Mouse (Mus musculus) G1E-ER4 (cell line): ENCODE results near the gene Gan. TPM values are rescaled to one million over a fixed set of nuclear protein-coding genes. Genes with fewer than 3 reads are reported as not detected.

Experiments used
- GATA1 ChIP-seq: IDR thresholded peaks from one replicate; pipeline ENCODE4 v1.8.0; 2012; ENCODE audit warnings: low read length, inconsistent platforms
- polyA plus RNA-seq: library from polyadenylated mRNA; stranded (reverse); fragments of >175 nt; gene quantifications from 2 replicates; pipeline ENCODE4 v1.2.3, GENCODE M21; 2012

The Gan gene
- 1.2 and 1.7 TPM in 2 replicates for polyA plus RNA-seq

DNA sequence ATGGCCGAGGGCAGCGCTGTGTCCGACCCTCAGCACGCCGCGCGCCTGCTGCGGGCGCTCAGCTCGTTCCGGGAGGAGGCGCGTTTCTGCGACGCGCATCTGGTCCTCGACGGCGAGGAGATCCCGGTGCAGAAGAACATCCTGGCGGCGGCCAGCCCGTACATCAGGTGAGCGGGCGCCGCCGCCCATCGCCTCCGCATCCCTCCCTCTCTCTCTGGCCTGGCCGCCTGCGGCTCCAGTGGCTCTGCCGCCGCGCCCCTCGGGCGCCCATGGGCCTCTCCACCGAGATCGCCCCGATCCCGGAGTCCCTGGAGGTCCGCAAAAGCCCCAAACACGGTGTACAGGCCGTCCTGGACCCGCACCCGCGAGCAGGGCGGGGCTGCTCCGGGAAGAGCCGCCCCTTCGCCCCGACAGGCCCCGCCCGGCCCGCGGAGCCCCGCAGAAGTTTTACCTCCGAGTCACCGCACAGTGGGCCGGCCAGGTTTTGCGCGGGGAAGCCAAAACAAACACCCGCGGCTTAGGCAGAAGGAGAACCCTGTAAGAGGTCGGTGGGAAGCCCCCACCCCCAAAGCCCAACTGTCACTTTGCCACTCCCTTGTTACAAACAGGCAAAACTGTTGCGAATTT, at the start of gene Gan:
Gan (plus strand) TSS at position 1 of the 627 bp plus-strand sequence.
- no peak for TF ChIP-seq GATA1

GRCm38 (mm10) chr8:117109018-117109711, 48.8 kb upstream of the Gan start:
- no peak for TF ChIP-seq GATA1

DNA sequence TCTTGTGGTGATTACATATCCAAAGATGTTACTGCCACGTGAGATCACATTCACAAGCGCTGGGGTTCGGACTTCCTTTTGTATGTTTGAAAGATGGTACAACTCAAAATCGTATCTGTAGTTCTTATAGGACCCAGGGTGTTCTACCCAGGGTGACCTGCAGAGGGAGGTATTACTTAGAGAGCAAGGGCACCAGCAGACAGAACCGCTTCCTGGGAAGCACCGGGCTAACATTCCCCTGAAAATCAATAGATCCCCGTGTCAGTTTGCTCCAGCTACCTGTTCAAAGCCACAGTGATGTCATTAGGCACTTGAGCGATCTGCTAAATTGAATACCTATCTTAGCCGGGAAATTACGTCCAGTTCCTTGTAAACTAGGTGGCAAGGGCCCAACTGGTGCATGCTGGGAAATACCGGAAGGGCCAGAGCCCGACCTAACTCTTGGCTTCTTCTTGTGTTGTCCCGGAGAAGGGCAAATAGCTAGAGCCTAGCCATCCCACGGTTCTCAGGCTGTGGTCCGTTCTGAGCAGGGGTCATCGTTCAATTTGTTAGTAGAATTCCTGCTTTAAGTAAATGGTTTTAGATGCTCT, 48.0 kb upstream of the Gan start:
- no peak for TF ChIP-seq GATA1

GRCm38 (mm10) chr8:117111641-117112040, 46.3 kb upstream of the Gan start:
- no peak for TF ChIP-seq GATA1

DNA sequence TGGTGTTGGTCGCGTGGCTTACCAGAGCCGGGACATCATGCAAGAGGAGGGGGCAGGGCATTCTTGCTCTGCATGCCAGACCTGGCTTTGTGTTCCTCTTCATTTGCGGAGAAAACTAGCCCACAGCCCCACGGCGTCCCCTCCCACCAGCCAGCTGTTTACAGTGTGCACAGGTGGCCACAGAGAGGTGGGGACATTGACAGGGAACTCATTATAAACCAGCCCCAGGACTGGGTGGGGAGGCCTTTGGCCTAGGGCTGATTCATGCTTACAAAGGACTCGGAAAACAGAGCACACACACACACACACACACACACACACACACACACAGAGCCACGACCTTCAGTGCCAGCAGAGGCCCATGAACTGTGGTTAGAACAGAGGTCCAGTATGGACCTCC, 45.7 kb upstream of the Gan start:
- TF ChIP-seq GATA1 = no peak

GRCm38 (mm10) chr8:117115094-117115493, 42.8 kb upstream of the Gan start:
- no peak for TF ChIP-seq GATA1

DNA sequence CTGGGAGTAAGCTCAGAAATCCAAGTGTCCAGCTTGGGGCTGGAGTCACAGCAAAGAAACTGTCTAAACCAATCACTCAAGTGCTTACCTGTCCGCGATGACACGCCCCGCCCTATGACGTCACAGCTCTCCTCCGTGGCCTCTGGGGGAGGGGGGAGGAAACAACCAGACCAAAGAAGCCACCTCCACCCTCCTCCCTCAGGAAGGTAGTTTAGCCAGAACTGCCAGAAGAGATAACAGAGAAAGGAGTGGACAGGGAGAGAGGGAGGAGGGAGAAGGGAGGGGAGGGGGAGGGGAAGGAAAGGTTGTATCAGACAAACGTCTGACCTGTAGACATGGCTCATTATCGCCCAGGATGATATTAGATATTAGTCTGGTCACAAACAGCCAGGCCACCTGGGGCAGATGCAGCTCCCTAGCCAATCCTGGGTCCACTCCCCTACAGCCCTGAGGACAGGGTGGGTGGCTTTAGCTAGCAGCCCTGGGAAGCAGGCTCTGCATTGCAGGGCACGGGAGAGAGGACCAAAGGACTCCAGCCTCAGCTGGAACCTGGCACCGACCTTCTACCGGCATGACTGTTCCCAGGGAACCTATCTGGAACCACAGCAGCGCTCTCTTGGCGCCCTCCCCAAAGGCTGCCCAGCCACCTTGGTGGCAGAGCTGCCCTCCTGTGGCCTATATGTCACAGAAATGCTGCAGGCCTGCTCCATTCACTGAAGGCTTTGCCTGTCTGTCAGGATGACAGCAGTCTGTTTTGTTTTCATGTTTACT, 42.1 kb upstream of the Gan start:
- no peak for TF ChIP-seq GATA1

DNA sequence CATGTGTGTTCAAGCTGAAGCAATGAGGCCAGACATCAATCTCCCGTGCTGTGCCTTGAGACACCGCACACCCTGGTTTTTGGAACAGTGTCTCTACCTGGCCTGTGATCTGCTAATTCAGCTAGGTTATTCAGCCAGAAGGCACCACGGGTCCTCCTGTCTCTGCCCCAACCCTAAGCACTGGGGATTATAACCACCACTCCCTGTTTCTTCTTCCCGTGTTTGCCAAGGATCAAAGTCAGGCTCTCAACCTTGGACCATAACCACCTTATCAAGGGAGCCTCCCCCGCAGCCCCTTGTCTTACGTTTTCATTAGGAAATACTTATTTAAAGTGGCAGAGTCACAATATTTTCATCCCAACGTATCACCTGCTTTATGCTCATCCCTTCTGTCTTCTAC, 41.4 kb upstream of the Gan start:
- no peak for TF ChIP-seq GATA1

- TF ChIP-seq GATA1 = no peak
Measured at GRCm38 (mm10) chr8:117118409-117118808, 39.5 kb upstream of the Gan start.

GRCm38 (mm10) chr8:117121277-117121676, 36.7 kb upstream of the Gan start:
- no peak for TF ChIP-seq GATA1

GRCm38 (mm10) chr8:117123850-117124633, 33.9 kb upstream of the Gan start:
- TF ChIP-seq GATA1 = no peak

DNA sequence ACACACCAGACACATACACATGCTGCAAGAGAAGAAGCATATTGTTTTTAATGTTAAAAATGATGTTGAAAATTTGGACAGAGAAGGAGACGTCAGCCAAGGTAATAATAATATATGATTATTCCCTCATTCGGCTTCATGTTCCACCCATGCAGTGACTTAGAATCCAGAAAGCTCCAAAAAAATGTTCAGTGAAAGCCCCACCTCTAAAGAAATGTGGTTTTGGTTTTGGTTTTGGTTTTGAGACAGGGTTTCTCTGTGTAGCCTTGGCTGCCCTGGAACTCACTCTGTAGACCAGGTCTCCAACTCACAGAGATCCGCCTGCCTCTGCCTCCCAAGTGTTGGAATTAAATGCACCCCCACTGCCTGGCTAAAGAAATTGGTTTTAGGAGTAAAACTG, 32.1 kb upstream of the Gan start:
- TF ChIP-seq GATA1 = no peak

DNA sequence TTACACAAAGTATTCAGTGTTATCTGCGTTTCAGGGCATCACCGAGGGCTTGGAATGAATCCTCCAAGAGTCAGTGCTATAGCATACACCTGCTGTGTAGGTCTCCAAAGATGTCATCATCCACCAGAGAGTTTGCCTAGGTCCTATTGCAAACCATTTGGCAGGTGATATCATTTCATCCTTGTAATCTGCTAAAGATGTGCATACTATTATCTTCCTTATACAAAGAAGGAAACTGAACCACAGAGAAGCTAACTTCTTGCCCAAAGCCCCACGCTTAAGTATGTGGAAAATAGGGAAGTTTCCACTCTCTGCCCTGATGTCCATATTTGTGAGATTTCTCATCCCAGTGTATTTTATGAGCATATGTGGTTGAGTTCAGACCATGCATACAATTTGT, 31.5 kb upstream of the Gan start:
- TF ChIP-seq GATA1 = no peak

GRCm38 (mm10) chr8:117127063-117127462, 30.9 kb upstream of the Gan start:
- no peak for TF ChIP-seq GATA1

- TF ChIP-seq GATA1 = peak; percentile 6
Measured at GRCm38 (mm10) chr8:117133702-117134101, 24.2 kb upstream of the Gan start.

GRCm38 (mm10) chr8:117136351-117136750, 21.6 kb upstream of the Gan start:
- no peak for TF ChIP-seq GATA1
